Mouse (Mus musculus) embryonic facial prominence, embryonic 11.5 days (tissue): Measurements from ENCODE around the gene Ankfy1. TPM values are rescaled to one million over a fixed set of nuclear protein-coding genes. Genes with fewer than 3 reads are reported as not detected.

Experiments
- ATAC-seq: fragments of 200-750 bp; cut with Nextera tagmentation; replicated peaks from 2 replicates; pipeline ENCODE4 v1.8.0; 2017; ENCODE audit warnings: low read depth; ENCODE audit not compliant: insufficient number of reproducible peaks, low FRiP score, low TSS enrichment
- DNase-seq: peaks from one replicate; pipeline ENCODE4 v3.0.0-alpha.2; 2015; ENCODE audit warnings: low spot score
- H3K27ac ChIP-seq: fragments of 300-500 bp; sonication (generic); replicated peaks from 2 replicates; pipeline ENCODE4 v1.5.1; 2014; ENCODE audit warnings: mild to moderate bottlenecking, low read depth, low read length, control low read depth
- H3K27me3 ChIP-seq: fragments of 300-500 bp; sonication (generic); 2 replicates; pipeline ENCODE4 v1.6.1; 2014; ENCODE audit warnings: mild to moderate bottlenecking, low read length, moderate library complexity, mixed read lengths; ENCODE audit not compliant: control insufficient read depth, insufficient read depth
- H3K36me3 ChIP-seq: fragments of 300-500 bp; sonication (generic); replicated peaks from 2 replicates; pipeline ENCODE4 v1.6.1; 2014; ENCODE audit warnings: low read depth, mild to moderate bottlenecking, low read length, moderate library complexity, mixed read lengths; ENCODE audit not compliant: control insufficient read depth, insufficient read depth
- H3K4me1 ChIP-seq: fragments of 300-500 bp; sonication (generic); 2 replicates; pipeline ENCODE4 v1.6.1; 2014; ENCODE audit warnings: low read length, mixed read lengths; ENCODE audit not compliant: control insufficient read depth, insufficient read depth
- H3K4me2 ChIP-seq: fragments of 300-500 bp; sonication (generic); 2 replicates; pipeline ENCODE4 v1.6.1; 2014; ENCODE audit warnings: low read depth, mild to moderate bottlenecking, control low read depth, low read length, moderate library complexity
- H3K4me3 ChIP-seq: fragments of 300-500 bp; sonication (generic); 2 replicates; pipeline ENCODE4 v1.5.1; 2014; ENCODE audit warnings: low read depth, low read length, control low read depth
- H3K9ac ChIP-seq: fragments of 300-500 bp; sonication (generic); replicated peaks from 2 replicates; pipeline ENCODE4 v1.6.1; 2014; ENCODE audit warnings: mild to moderate bottlenecking, control low read depth, low read length
- H3K9me3 ChIP-seq: fragments of 300-500 bp; sonication (generic); replicated peaks from 2 replicates; pipeline ENCODE4 v1.6.1; 2016; ENCODE audit warnings: mild to moderate bottlenecking, low read length, inconsistent platforms, mixed read lengths; ENCODE audit not compliant: control insufficient read depth
- WGBS: fragments of 180-500 bp; shearing (Covaris S2); extraction: QIAGEN DNeasy Blood & Tissue Kit; methylation state at CpG from one replicate; pipeline ENCODE4 v1.1.7; 2014; 5-methylcytosine and 5-hydroxymethylcytosine counted together
- polyA plus RNA-seq: library from polyadenylated mRNA; unstranded; fragments of >200 nt; fragmentation: Nextera tagmentation; extraction: Ambion mirVana; gene quantifications from 2 replicates; pipeline ENCODE4 v1.2.1, GENCODE M21; 2014

Ankfy1 gene
- 30.3 and 30.5 TPM in 2 replicates for polyA plus RNA-seq

- no peaks in the 10 kb centered on the region for H3K4me1 ChIP-seq
- H3K9ac ChIP-seq = peak within 1 kb of the TSS; percentile 83
- under 1% methylated on average over 56 of the region's 56 CpGs for WGBS
- no peaks in the 10 kb centered on the region for H3K9me3 ChIP-seq
- H3K27me3 ChIP-seq = no peaks in the 10 kb centered on the region
- peak within 1 kb of the TSS; percentile 63 for H3K4me3 ChIP-seq
- DNase-seq = peak; percentile 97
- H3K36me3 ChIP-seq = no peaks in the 10 kb centered on the region
- ATAC-seq = peak; percentile 94
- H3K4me2 ChIP-seq = peak within 1 kb of the TSS; percentile 54
- peak within 1 kb of the TSS; percentile 59; the same call in 1 of the 2 replicates for H3K27ac ChIP-seq
Measured at GRCm38 (mm10) chr11:72689551-72690510, at the start of gene Ankfy1. Gene Ankfy1, plus strand, starts transcription at chr11:72690006.

- no peak for DNase-seq
- H3K27ac ChIP-seq = no peak overlapping the region
- WGBS = 27% methylated on average over 4 of the region's 4 CpGs
- no peak overlapping the region for H3K4me3 ChIP-seq
- H3K4me1 ChIP-seq = no peaks in the 10 kb centered on the region
- H3K36me3 ChIP-seq = no peaks in the 10 kb centered on the region
- no peaks in the 10 kb centered on the region for H3K9me3 ChIP-seq
- H3K4me2 ChIP-seq = no peak overlapping the region
- no peak overlapping the region for H3K9ac ChIP-seq
- ATAC-seq = no peak
- H3K27me3 ChIP-seq = no peaks in the 10 kb centered on the region
Measured at GRCm38 (mm10) chr11:72642730-72643129, 47.1 kb upstream of the Ankfy1 start.

GRCm38 (mm10) chr11:72645386-72645785, 44.4 kb upstream of the Ankfy1 start:
- no peaks in the 10 kb centered on the region for H3K36me3 ChIP-seq
- H3K9ac ChIP-seq = no peak overlapping the region
- H3K27ac ChIP-seq = no peak overlapping the region
- H3K9me3 ChIP-seq = no peaks in the 10 kb centered on the region
- no peaks in the 10 kb centered on the region for H3K27me3 ChIP-seq
- no peak for ATAC-seq
- 87% methylated on average over 5 of the region's 5 CpGs for WGBS
- H3K4me3 ChIP-seq = no peak overlapping the region
- H3K4me1 ChIP-seq = no peaks in the 10 kb centered on the region
- no peak overlapping the region for H3K4me2 ChIP-seq
- no peak for DNase-seq

GRCm38 (mm10) chr11:72650347-72650746, 39.5 kb upstream of the Ankfy1 start:
- no peak for ATAC-seq
- no peak overlapping the region for H3K27ac ChIP-seq
- no peaks in the 10 kb centered on the region for H3K36me3 ChIP-seq
- no peak for DNase-seq
- no peaks in the 10 kb centered on the region for H3K9me3 ChIP-seq
- H3K4me3 ChIP-seq = no peak overlapping the region
- no peaks in the 10 kb centered on the region for H3K27me3 ChIP-seq
- no peak overlapping the region for H3K9ac ChIP-seq
- H3K4me2 ChIP-seq = no peak overlapping the region
- WGBS = 88% methylated on average over 2 of the region's 2 CpGs
- no peaks in the 10 kb centered on the region for H3K4me1 ChIP-seq

DNA sequence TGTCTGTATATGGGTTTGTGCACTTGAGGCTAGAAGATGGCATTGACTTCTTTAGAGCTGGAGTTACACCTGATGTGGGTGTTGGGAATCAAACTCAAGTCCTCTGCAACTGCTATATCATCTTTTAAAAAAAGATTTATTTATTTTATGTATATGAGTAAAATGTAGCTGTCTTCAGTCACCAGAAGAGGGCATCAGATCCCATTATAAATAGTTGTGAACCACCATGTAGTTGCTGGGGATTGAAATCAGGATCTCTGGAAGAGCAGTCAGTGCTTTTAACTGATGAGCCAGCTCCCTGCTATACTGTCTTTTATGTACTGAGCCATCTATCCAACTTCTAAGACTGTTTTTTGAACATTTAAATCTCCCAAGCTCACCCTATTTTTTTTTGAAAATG, 29.9 kb upstream of the Ankfy1 start:
- no peak overlapping the region for H3K27ac ChIP-seq
- no peaks in the 10 kb centered on the region for H3K27me3 ChIP-seq
- H3K9me3 ChIP-seq = no peaks in the 10 kb centered on the region
- H3K4me1 ChIP-seq = no peaks in the 10 kb centered on the region
- H3K36me3 ChIP-seq = no peaks in the 10 kb centered on the region
- H3K4me3 ChIP-seq = no peak overlapping the region
- no peak for DNase-seq
- H3K9ac ChIP-seq = no peak overlapping the region
- H3K4me2 ChIP-seq = no peak overlapping the region
- no peak for ATAC-seq

DNA sequence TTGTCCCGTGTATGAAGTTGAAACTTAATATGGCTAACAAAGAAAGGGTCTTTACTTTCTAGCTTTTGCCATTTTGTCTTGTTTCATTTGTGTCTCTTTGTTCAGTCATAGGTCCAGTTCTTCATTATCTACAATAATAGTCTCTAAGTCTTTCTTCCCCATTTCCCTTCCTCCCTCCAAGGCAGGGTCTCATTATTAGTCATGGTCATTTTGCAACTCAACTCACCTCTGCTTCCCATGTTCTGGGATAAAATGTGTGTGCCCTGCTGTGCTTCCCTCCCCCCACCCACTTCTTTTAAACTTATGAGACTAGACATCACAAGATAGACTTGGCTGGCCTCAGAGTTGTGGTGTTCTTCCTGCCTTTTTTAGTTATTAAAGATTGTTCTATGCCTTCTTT, 29.4 kb upstream of the Ankfy1 start:
- Histone ChIP-seq H3K4me2 (no peak overlapping the region), H3K9me3 (no peaks in the 10 kb centered on the region), H3K9ac (no peak overlapping the region), H3K4me1 (no peaks in the 10 kb centered on the region), H3K36me3 (no peaks in the 10 kb centered on the region), H3K4me3 (no peak overlapping the region), H3K27ac (no peak overlapping the region), H3K27me3 (no peaks in the 10 kb centered on the region)
- ATAC-seq (no peak), DNase-seq (no peak)
- 89% methylated on average over 1 of the region's 1 CpGs for WGBS

- Histone ChIP-seq H3K4me2 (no peak overlapping the region), H3K9ac (no peak overlapping the region), H3K9me3 (no peaks in the 10 kb centered on the region), H3K27ac (no peak overlapping the region), H3K36me3 (no peaks in the 10 kb centered on the region), H3K4me1 (no peaks in the 10 kb centered on the region), H3K4me3 (no peak overlapping the region), H3K27me3 (no peaks in the 10 kb centered on the region)
- ATAC-seq = no peak
- DNase-seq = no peak
- 93% methylated on average over 4 of the region's 4 CpGs for WGBS
Measured at GRCm38 (mm10) chr11:72664641-72665040, 25.2 kb upstream of the Ankfy1 start.

DNA sequence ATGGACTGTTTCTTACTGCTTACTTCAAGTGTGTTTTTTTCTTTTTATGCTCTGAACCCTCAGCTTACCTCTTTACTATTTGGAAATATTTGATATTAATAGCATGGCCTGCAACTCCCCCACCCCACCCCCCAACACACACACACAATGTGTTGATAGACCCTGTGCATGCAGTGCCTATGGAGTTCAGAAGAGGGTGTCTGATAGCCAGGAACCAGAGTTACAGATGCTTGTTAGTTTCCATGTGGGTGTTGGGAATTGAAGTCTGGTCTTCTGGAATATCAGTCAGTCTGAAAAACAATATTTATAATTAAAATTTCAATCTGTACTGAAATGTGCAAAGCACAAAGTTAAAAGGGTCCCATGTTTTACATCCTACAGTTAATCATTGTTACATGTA, 19.2 kb upstream of the Ankfy1 start:
- H3K27me3 ChIP-seq = no peaks in the 10 kb centered on the region
- no peak overlapping the region for H3K4me3 ChIP-seq
- ATAC-seq (no peak), DNase-seq (no peak)
- no peaks in the 10 kb centered on the region for H3K36me3 ChIP-seq
- no peak overlapping the region for H3K9ac ChIP-seq
- H3K9me3 ChIP-seq = no peaks in the 10 kb centered on the region
- H3K4me1 ChIP-seq = no peaks in the 10 kb centered on the region
- no peak overlapping the region for H3K27ac ChIP-seq
- no peak overlapping the region for H3K4me2 ChIP-seq
